Mouse (Mus musculus) T-helper 2 cell (primary cell): ENCODE results near the gene Slc38a1.
"Not testable (repeated sequence)": the region's sequence is repeated elsewhere in the genome, so short reads cannot be mapped to it uniquely, and the experiment has no call there.

Source experiments
- in situ Hi-C: fragments of 300-600 bp; cut with MboI, MseI; formaldehyde crosslinking; loops from one replicate; pipeline ENCODE4 v1.15.1; 2025; ENCODE audit warnings: high pct_unique_total_duplicates

Slc38a1 gene

DNA sequence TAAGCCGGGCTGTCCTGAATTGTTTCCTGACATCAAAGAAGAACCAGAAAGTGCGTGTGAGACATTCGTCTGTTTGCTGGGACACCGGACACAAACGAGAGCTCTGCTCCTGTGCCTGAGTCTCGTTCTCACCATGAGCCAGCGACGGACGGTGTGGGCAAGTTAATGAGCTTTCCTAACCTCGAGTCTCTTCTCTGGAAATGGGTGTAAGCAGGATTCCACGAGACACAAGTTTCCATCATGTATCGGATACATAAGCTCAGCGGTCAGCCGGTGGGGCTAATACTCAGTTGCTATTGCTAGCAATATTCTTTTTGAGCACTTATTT is 15.5 kb upstream of the Slc38a1 start:
- in situ Hi-C loops, result no loop called here

- in situ Hi-C loops, result no loop called here
Measured at GRCm38 (mm10) chr15:96657576-96658274, 15.0 kb upstream of the Slc38a1 start.

GRCm38 (mm10) chr15:96655514-96655913 is 12.8 kb upstream of the Slc38a1 start:
- in situ Hi-C loops, result no loop called here

- in situ Hi-C loops, result no loop called here
Measured at GRCm38 (mm10) chr15:96654714-96655113, 12.0 kb upstream of the Slc38a1 start.

GRCm38 (mm10) chr15:96653011-96653410 is 10.3 kb upstream of the Slc38a1 start:
- in situ Hi-C loops, result no loop called here

DNA sequence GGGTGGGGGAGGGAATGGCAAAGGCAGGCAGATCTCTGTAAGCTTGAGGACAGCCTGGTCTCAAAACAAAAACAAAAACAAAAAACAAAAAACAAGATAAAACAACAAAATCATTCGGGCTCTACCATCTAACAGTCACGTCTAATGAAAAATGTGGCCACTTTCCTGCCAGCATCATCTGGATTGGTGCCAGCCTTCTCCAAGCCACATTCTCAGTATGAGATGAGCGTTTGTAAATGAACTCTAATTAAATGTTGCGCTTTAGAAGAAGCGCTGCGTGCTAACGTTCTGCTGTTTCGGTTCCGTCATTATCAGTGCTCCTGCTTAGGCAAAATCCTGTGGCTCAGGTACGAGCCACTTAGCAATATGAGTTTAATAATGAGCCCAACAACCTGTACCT is 9.8 kb upstream of the Slc38a1 start:
- in situ Hi-C loops, result no loop called here

- in situ Hi-C loops, result no loop called here
Measured at GRCm38 (mm10) chr15:96647376-96647775, 4.7 kb upstream of the Slc38a1 start.

DNA sequence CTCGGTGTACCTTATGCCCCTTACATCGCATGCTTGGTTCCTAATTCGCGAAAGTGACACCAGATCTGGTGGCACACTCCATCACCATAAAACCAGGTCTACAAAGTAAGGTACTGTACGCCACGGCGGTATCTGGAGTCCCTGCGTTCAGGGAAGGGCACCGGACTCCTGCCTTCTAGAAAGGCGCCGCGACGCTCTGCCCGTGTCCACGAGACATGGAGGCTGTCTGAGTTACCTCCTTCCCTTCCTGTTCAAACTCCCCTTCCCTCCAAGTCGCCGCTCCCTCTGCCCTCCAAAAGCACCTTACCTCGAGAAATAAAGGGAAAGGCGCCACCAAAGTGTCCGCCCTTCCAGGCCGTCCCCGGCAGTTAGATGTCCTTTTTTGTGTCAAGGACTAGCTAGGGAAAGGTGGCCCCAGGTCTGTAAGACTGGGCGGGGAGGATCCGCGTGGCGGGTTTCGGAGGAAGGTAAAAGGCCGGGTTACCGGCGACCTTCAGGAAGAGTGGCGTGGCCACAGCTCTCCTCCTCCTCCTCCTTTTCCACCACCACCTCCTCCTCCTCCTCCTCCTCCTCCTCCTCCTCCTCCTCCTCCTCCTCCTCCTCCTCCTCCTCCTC is 785 bp downstream of the Slc38a1 start:
- in situ Hi-C loops, result no loop called here

GRCm38 (mm10) chr15:96641111-96641820 is 1.4 kb downstream of the Slc38a1 start:
- in situ Hi-C loops, result no loop called here

- in situ Hi-C loops, result no loop called here
Measured at GRCm38 (mm10) chr15:96640291-96640985, 2.3 kb downstream of the Slc38a1 start.

- in situ Hi-C loops, result no loop called here
Measured at GRCm38 (mm10) chr15:96639630-96640029, 3.1 kb downstream of the Slc38a1 start.

- in situ Hi-C loops, result no loop called here
Measured at GRCm38 (mm10) chr15:96638656-96639055, 4.1 kb downstream of the Slc38a1 start.

GRCm38 (mm10) chr15:96638173-96638572 is 4.5 kb downstream of the Slc38a1 start:
- in situ Hi-C loops, result no loop called here

DNA sequence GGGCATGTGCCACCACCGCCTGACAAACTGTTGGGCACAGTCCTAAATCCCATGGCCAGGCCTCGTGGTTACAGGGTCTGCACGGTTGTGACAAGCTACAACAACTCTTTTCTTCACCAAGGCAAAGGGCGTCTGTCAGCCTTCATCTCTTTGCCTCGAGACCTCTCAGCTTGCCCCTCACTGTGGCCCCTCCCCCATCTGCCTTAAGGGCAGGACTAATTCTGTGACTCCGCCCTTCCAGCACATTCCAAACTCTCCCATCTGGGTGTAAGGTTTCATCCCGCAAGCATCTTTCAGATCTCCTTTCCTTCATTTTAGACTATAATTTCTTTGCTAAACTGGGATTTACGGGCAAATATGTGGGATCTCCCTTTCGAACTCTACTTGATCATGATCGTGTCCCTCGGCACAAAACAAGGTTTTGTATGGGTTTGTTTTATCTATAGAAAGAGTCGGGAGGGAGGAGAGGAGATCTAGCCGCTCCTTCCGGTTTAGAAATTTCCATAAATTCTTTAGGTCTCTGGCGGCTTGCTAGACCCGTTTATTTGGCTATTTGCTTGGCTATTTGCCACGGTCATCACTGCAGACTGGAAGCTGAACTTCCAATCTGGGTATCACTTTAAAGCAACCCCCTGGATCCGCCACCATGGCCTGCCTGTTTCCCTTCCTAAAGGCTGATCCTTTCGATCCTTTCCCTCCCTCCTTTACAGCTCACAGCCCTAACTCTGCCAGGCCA is 7.9 kb downstream of the Slc38a1 start:
- in situ Hi-C loops, result no loop called here

DNA sequence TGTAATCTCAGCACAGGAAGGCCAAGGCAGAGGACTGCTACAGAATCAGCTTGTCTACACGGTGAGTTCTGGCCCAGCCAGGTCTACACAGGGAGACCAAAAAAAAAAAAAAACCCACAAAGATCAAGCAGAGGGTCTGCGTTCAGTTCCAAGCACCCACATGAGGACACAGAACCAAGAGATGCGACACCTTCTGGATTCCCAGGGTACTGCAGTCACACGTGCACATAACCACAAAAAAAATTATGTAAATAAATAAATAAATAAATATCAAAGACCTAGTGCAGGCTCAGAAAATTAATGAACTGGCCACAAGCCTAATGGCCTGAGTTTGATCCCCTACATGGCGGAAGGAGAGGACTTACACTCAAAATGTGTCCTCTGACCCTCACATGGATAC is 10.5 kb downstream of the Slc38a1 start:
- in situ Hi-C loops, result no loop called here

DNA sequence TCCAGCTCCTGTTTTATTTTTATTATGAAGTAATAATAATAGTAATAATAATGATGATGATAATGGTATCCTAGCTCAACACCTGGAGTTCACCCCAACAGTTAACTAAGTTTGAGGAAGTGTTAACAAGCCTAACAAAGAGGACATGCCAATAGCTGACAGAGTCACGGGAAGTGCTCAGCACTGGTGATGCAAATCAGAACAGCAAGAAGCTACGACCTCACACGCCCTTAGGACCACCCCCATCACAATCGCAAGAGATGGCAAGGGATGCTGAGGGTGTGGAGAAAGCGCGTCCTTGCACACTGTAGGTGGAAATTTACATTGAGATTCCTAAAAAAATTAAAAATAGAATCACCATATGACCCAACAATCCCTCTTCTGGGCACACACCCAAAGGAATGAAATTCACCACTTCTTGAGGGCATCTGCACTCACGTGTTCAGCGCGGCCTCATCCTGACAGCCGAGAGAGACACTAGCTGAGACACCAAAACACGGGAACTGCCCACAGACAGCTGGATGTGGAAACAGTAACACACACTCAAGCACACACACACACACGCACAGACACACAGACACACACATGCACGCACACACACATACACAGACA is 11.5 kb downstream of the Slc38a1 start:
- in situ Hi-C loops, result no loop called here

GRCm38 (mm10) chr15:96628256-96628655 is 14.5 kb downstream of the Slc38a1 start:
- in situ Hi-C loops, result no loop called here

DNA sequence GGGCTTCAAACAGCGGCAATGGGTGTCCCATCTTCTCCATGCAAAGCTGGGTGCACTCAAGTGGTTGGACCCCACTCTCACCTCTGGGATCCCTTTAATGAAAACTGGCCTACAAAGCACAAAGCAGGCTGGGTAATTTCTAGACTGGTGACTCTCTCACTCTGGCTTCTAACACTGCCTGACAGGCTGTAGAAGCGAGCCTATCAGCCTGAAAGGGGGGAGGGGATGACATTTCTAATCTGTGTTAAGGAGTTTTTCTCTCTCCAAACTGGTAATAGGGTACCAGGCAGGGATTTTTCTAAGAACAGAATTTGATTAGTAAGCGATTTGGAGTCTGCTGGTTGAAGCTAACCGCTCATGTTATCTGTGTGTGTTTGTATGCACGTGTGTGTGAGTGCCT is 15.8 kb downstream of the Slc38a1 start:
- in situ Hi-C loops, result no loop called here

- in situ Hi-C loops, result not testable (repeated sequence)
Measured at GRCm38 (mm10) chr15:96625012-96625411, 17.7 kb downstream of the Slc38a1 start.

DNA sequence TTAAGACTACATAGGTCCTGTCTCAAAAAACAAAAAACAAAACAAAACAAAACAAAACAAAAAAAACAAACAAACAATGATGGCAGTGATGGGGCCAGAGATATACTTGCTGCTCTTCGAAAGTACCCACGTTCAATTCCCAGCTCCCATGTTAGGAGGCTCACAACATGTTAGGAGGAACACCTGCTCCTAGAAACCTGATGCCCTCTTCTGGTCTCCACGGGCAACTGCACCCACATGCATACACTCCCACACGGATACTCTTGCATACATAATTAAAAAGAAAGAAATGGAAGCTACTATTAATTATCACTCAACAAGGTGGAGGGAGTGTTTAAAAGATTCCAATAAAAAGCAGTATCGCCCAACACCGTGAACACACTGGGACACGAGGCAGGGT is 20.3 kb downstream of the Slc38a1 start:
- in situ Hi-C loops, result no loop called here

DNA sequence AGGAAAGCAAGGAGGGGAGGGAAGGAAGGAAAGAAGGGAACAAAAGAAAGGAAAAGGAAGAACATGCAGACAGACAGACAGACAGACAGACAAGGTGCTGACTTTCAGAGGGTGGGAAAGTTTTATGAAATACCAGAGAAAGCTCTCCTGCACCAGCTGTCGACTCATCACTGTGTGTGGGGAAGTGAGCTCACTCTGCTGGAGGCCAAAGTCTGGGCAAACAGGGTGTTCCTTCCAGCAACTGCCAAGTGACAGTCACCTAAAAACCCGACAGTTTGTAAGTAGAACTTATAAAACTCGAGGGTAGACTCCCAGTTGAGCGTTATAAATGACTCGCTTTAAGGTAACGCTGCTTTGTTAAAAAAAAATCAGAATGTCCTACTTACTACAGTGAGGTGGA is 21.0 kb downstream of the Slc38a1 start:
- in situ Hi-C loops, result no loop called here
